ENCODE assay signal across 9 mouse cellular contexts in the genomic region with DNA sequence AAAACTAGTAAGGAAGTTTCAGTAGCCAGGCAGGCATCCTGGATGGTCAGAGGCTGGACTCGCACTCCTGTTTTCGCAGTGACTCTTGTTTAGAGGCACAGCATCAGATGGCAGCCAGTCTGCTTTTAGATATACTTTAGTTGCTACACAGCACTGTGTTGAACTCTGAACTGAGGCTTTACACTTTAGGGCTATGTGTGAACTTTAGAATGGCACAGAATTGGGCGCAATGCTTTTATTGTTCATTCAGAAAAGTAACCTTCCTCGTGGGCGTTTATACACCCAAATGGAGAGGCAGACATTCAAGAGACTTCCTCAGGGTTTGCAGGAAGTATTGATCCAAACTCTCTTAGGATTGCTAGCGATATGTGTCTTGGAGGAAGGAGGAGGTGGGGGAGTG. TPM values are rescaled to one million over a fixed set of nuclear protein-coding genes. Genes with fewer than 3 reads are reported as not detected.
DNase-seq lines count a peak whose midpoint lies in the region; ATAC-seq lines count a peak whose summit lies in the region.
"Had no signal": no experiment of that assay in that cellular context is flagged by ENCODE, and none has a peak within 500 bp of the region (broad histone marks: within the 10 kb centered on the region; RNA-seq: fewer than 3 reads in every experiment).

No protein-coding gene starts in this region.

- ATAC-seq in heart, embryonic 11.5 days (replicated peaks; ENCODE audit: insufficient number of reproducible peaks, low FRiP score, low TSS enrichment): no peak
- no peak for ATAC-seq in heart, embryonic 16.5 days (replicated peaks; ENCODE audit: extremely low read depth, insufficient read depth, low FRiP score)
- ATAC-seq in liver, embryonic 16.5 days (ENCODE audit: low read depth): no peak

- peaks cover 17% of the 10 kb centered on the region; the same call in 1 of the 2 replicates for H3K4me1 ChIP-seq in heart, embryonic 11.5 days (ENCODE audit: control insufficient read depth, insufficient read depth, low read length)
- no peaks in the 10 kb centered on the region; the same call in 1 of the 2 replicates for H3K4me1 ChIP-seq in brown adipose tissue, adult 24 weeks (ENCODE audit: control insufficient read depth, insufficient read depth, insufficient read length, low read length)
- peaks cover 14% of the 10 kb centered on the region for H3K4me1 ChIP-seq in heart, embryonic 16.5 days (ENCODE audit: control insufficient read depth, insufficient read depth, low read length)
- H3K4me1 ChIP-seq in liver, embryonic 16.5 days (ENCODE audit: control insufficient read depth, low read depth, low read length): no peaks in the 10 kb centered on the region

- H3K27ac ChIP-seq in heart, embryonic 11.5 days (ENCODE audit: low read depth, low read length): no peak overlapping the region
- H3K27ac ChIP-seq in brown adipose tissue, adult 24 weeks (replicated peaks; ENCODE audit: low read depth, low read length): no peak overlapping the region
- peak overlapping the region; percentile 90 for H3K27ac ChIP-seq in heart, embryonic 16.5 days (ENCODE audit: low read length)
- no peak overlapping the region for H3K27ac ChIP-seq in liver, embryonic 16.5 days (ENCODE audit: low read length)

- peak overlapping the region; percentile 80 for H3K4me2 ChIP-seq in heart, embryonic 11.5 days
- H3K4me2 ChIP-seq in heart, embryonic 16.5 days (ENCODE audit: low read depth, low read length): peak overlapping the region; percentile 72
- H3K4me2 ChIP-seq in liver, embryonic 16.5 days (ENCODE audit: low read depth, low read length): no peak overlapping the region

- H3K36me3 ChIP-seq in heart, embryonic 11.5 days (ENCODE audit: control insufficient read depth, insufficient read depth, low read length): no peaks in the 10 kb centered on the region
- H3K36me3 ChIP-seq in heart, embryonic 16.5 days (ENCODE audit: control insufficient read depth, insufficient read depth): no peaks in the 10 kb centered on the region
- H3K36me3 ChIP-seq in liver, embryonic 16.5 days (ENCODE audit: control insufficient read depth, insufficient read depth): no peaks in the 10 kb centered on the region

- H3K27me3 ChIP-seq in heart, embryonic 11.5 days (ENCODE audit: control insufficient read depth, insufficient read depth, low read length): no peaks in the 10 kb centered on the region
- no peaks in the 10 kb centered on the region for H3K27me3 ChIP-seq in heart, embryonic 16.5 days (ENCODE audit: control insufficient read depth, insufficient read depth, low read length)
- H3K27me3 ChIP-seq in liver, embryonic 16.5 days (ENCODE audit: control insufficient read depth, insufficient read depth, low read depth, low read length): peaks cover 20% of the 10 kb centered on the region

- intact Hi-C loops in left cerebral cortex, postnatal 25 days (cut with DNase I): loop anchor here (10.0 kb wide), 1 partner anchor 326 kb away; no protein-coding TSS in a partner anchor

- H3K4me3 ChIP-seq in heart, embryonic 11.5 days (ENCODE audit: low read depth, low read length): peak overlapping the region; percentile 82
- peak overlapping the region; percentile 65 for H3K4me3 ChIP-seq in brown adipose tissue, adult 24 weeks (ENCODE audit: insufficient read depth, low read depth, low read length)
- peak overlapping the region; percentile 87 for H3K4me3 ChIP-seq in heart, embryonic 16.5 days (ENCODE audit: low read length)
- H3K4me3 ChIP-seq in liver, embryonic 16.5 days (ENCODE audit: low read depth, low read length): peak overlapping the region; percentile 48; the same call in 1 of the 2 replicates

- H3K9me3 ChIP-seq in heart, embryonic 11.5 days (replicated peaks; ENCODE audit: control insufficient read depth, low read length): no peaks in the 10 kb centered on the region
- no peaks in the 10 kb centered on the region for H3K9me3 ChIP-seq in heart, embryonic 16.5 days (replicated peaks; ENCODE audit: control insufficient read depth, low read length)
- no peaks in the 10 kb centered on the region for H3K9me3 ChIP-seq in liver, embryonic 16.5 days (replicated peaks; ENCODE audit: control insufficient read depth, low read length)

- 36% methylated on average over 6 of the region's 6 CpGs for WGBS in heart, embryonic 11.5 days (ENCODE audit: insufficient replicate concordance)
- 41% methylated on average over 6 of the region's 6 CpGs for WGBS in heart, embryonic 16.5 days
- 42% methylated on average over 6 of the region's 6 CpGs for whole genome bisulfite sequencing in liver, embryonic 16.5 days (ENCODE audit: insufficient replicate concordance)

- no peak for DNase-seq in heart, adult 9 months (ENCODE audit: low spot score in 2 of 2)
- DNase-seq in left cerebral cortex, postnatal 25 days (ENCODE audit: low spot score in 2 of 2): no peak
- DNase-seq in embryo, embryonic 9.5 days (ENCODE audit: extremely low spot score): no peak
- DNase-seq in thymus, postnatal 0 days (ENCODE audit: low spot score): no peak

- H3K9ac ChIP-seq in heart, embryonic 11.5 days (ENCODE audit: low read depth, low read length): peak overlapping the region; percentile 89
- H3K9ac ChIP-seq in heart, embryonic 16.5 days (ENCODE audit: low read length): peak overlapping the region; percentile 92
- H3K9ac ChIP-seq in liver, embryonic 16.5 days (ENCODE audit: low read depth, low read length): no peak overlapping the region

RNA-seq across cellular contexts. Expression of a gene that starts 1.9 kb away (rescaled TPM):
- polyA plus RNA-seq in heart, embryonic 11.5 days (2014; fragmentation: Nextera tagmentation; extraction: Ambion mirVana): 9.9 and 10.7 TPM in 2 replicates
- polyA plus RNA-seq in brown adipose tissue, adult 24 weeks (2012; ENCODE audit: insufficient read depth, insufficient read length, missing spikeins): 1.7 and 4.0 TPM in 2 replicates
- 10.0 and 12.1 TPM in 2 replicates for polyA plus RNA-seq in heart, embryonic 16.5 days (2015; fragmentation: Nextera tagmentation; extraction: Ambion mirVana)
- 1.1 and 1.3 TPM in 2 replicates for polyA plus RNA-seq in liver, embryonic 16.5 days (2015; fragmentation: Nextera tagmentation; extraction: Ambion mirVana)
- total RNA-seq in left cerebral cortex, postnatal 25 days (2021): 1 to 10 TPM; 1.5 to 2.8 TPM
- 0.46 and 0.61 TPM in 2 replicates for polyA plus RNA-seq in thymus, postnatal 0 days (2015; fragmentation: Nextera tagmentation; extraction: Ambion mirVana)
- polyA plus RNA-seq: C2C12 had no signal
